Mouse (Mus musculus): ENCODE results near the gene Lgals1. TPM values are rescaled to one million over a fixed set of nuclear protein-coding genes. Genes with fewer than 3 reads are reported as not detected.
"Not testable (repeated sequence)": the region's sequence is repeated elsewhere in the genome, so short reads cannot be mapped to it uniquely, and the experiment has no call there.

Gene Lgals1
- 315 and 397 TPM in 2 replicates for polyA plus RNA-seq (2015; fragmentation: Nextera tagmentation; extraction: Ambion mirVana)

DNA sequence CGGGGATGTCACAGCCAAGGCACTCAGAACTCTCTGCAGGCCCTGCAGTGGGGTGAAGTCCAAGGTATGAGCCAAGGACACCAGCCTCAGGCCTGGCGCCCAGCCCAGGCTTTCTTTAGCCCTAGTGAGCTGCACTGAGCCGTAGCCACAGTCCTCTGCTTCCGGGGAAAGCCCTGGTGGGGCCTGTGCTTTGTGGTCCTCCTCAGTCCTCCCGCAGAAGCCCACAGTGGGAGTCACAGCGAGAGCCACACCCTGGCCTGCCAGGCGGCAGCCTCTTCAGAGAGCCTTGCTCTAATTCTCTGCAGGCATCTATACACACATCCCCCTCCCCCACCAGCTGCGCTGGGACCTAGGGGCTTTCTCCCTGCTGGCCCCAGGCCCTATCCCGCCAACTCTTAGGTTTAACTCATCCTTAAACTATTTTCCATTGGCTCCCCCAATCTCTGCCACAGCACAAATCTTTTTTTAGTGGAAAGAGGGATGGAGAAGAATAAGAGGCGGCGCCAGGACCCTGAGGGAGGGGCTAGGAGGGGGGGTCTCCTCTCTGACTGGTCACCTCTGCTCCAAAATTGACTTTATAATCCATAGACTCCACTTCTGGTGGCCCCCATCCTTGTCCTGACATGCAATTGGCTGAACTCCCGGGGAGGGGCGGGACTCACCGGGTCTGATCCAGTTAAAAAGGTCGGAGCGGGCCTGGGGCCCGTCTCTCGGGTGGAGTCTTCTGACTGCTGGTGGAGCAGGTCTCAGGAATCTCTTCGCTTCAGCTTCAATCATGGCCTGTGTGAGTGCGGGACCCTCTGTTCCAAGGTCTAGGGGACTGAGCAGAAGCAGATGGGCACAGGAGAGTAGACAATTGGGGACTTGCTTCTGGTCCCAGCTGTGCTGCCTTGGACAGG lies at the start of gene Lgals1:
TSS of gene Lgals1 (plus strand) at position 705 of the 899 bp plus-strand sequence.
- Histone ChIP-seq H3K9ac (peak within 1 kb of the TSS; percentile 58), H3K9me3 (replicated peaks) (no peaks in the 10 kb centered on the region), H3K36me3 (replicated peaks) (peaks cover 10% of the 10 kb centered on the region; the same call in 1 of the 2 replicates), H3K27me3 (no peaks in the 10 kb centered on the region), H3K4me2 (peak within 1 kb of the TSS; percentile 92), H3K4me1 (replicated peaks) (peaks cover 84% of the 10 kb centered on the region), H3K4me3 (replicated peaks) (peak within 1 kb of the TSS; percentile 59), H3K27ac (replicated peaks) (peak within 1 kb of the TSS; percentile 98)
- 6% methylated on average over 20 of the region's 20 CpGs for WGBS (ENCODE audit: insufficient replicate concordance)
- peak; percentile 38 for ATAC-seq (ENCODE audit: insufficient read depth)

GRCm38 (mm10) chr15:78876991-78877809 lies 49.3 kb upstream of the Lgals1 start, which contains the start of gene Gga1:
Gene Gga1, plus strand, starts transcription at chr15:78877190.
- ATAC-seq (ENCODE audit: insufficient read depth) = peak; percentile 88
- Histone ChIP-seq H3K36me3 (replicated peaks) (peaks cover 19% of the 10 kb centered on the region), H3K4me1 (replicated peaks) (peaks cover 51% of the 10 kb centered on the region), H3K9me3 (replicated peaks) (no peaks in the 10 kb centered on the region), H3K9ac (peak within 1 kb of the TSS; percentile 82), H3K4me3 (replicated peaks) (peak within 1 kb of the TSS; percentile 92), H3K27me3 (no peaks in the 10 kb centered on the region), H3K4me2 (peak within 1 kb of the TSS; percentile 86), H3K27ac (replicated peaks) (peak within 1 kb of the TSS; percentile 96)
- WGBS (ENCODE audit: insufficient replicate concordance) = under 1% methylated on average over 88 of the region's 95 CpGs

GRCm38 (mm10) chr15:78877810-78878390 lies 48.6 kb upstream of the Lgals1 start:
- peaks cover 26% of the 10 kb centered on the region for H3K36me3 ChIP-seq (replicated peaks)
- ATAC-seq (ENCODE audit: insufficient read depth) = no peak; the same call in 1 of the 2 replicates
- H3K4me3 ChIP-seq (replicated peaks) = peak overlapping the region; percentile 92
- under 1% methylated on average over 17 of the region's 17 CpGs for WGBS (ENCODE audit: insufficient replicate concordance)
- no peaks in the 10 kb centered on the region for H3K9me3 ChIP-seq (replicated peaks)
- peak overlapping the region; percentile 86 for H3K4me2 ChIP-seq
- peak overlapping the region; percentile 96 for H3K27ac ChIP-seq (replicated peaks)
- H3K27me3 ChIP-seq = no peaks in the 10 kb centered on the region
- peak overlapping the region; percentile 82 for H3K9ac ChIP-seq
- H3K4me1 ChIP-seq (replicated peaks) = peaks cover 51% of the 10 kb centered on the region

DNA sequence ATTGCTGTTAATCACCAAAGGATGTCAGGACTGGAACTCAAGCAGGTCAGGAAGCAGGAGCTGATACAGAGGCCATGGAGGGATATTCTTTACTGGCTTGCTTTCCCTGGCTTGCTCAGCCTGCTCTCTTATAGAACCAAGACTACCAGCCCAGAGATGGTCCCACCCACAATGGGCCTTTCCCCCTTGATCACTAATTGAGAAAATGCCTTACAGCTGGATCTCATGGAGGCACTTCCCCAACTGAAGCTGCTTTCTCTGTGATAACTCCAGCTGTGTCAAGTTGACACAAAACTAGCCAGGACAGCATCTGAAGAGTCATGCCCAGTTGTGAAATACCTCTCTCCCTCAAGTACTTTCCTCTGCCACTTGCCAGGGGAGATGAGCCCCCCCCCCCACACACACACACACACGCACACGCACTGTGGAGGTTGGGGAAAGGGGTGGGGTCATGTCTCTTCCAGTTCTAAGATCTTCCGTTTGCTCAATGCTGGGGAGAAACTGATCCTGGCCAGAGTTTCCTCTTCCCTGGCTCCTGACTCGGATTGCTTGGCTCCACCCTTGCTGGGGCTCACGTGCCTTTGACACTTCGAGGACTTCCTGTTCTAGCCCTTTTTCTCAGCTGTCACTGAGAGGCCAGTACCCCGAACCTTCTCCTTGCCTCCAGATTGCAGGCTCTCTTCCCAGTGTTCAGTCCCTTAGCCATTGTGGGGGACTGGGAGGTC lies 47.6 kb upstream of the Lgals1 start:
- not testable (repeated sequence) for H3K27me3 ChIP-seq; ATAC-seq (ENCODE audit: insufficient read depth); H3K9ac ChIP-seq; H3K4me3 ChIP-seq (replicated peaks); H3K9me3 ChIP-seq (replicated peaks)
- Histone ChIP-seq H3K4me2 (peak overlapping the region; percentile 86; the same call in 1 of the 2 replicates), H3K27ac (replicated peaks) (peak overlapping the region; percentile 96), H3K4me1 (replicated peaks) (peaks cover 59% of the 10 kb centered on the region), H3K36me3 (replicated peaks) (peaks cover 36% of the 10 kb centered on the region)
- WGBS (ENCODE audit: insufficient replicate concordance) = 22% methylated on average over 7 of the region's 7 CpGs

- no peak for ATAC-seq (ENCODE audit: insufficient read depth)
- Histone ChIP-seq H3K36me3 (replicated peaks) (peaks cover 50% of the 10 kb centered on the region), H3K9ac (no peak overlapping the region), H3K4me1 (replicated peaks) (peaks cover 52% of the 10 kb centered on the region), H3K27ac (replicated peaks) (no peak overlapping the region), H3K4me3 (replicated peaks) (no peak overlapping the region), H3K9me3 (replicated peaks) (no peaks in the 10 kb centered on the region), H3K4me2 (no peak overlapping the region), H3K27me3 (no peaks in the 10 kb centered on the region)
- WGBS (ENCODE audit: insufficient replicate concordance) = 85% methylated on average over 8 of the region's 8 CpGs
Observed at GRCm38 (mm10) chr15:78880432-78880831, 46.1 kb upstream of the Lgals1 start.

DNA sequence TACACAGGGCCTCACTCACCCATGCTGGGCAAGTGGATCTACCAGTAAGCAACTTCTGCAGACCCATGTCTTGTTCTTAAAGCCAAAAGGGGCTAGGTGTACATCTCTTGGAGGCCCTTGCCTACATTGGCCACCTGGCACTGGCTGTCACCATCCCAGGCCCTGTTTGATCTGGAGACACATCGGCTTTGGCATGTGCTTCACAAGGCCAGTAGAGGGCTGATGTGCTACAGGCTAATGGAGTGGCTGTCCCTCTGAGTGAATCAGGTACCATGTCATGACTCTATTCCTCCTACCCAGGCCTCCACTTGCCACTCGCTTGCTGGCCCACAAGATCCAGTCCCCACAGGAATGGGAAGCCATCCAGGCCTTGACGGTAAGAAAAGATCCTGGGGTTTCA lies 44.7 kb upstream of the Lgals1 start:
- Histone ChIP-seq H3K27ac (replicated peaks) (0 out of 2 replicates have a peak overlapping the region, but pooled peaks have one; percentile 19), H3K27me3 (no peaks in the 10 kb centered on the region), H3K4me2 (no peak overlapping the region), H3K36me3 (replicated peaks) (peaks cover 64% of the 10 kb centered on the region), H3K9me3 (replicated peaks) (no peaks in the 10 kb centered on the region), H3K4me3 (replicated peaks) (no peak overlapping the region), H3K9ac (no peak overlapping the region), H3K4me1 (replicated peaks) (peaks cover 39% of the 10 kb centered on the region)
- no peak for ATAC-seq (ENCODE audit: insufficient read depth)
- WGBS (ENCODE audit: insufficient replicate concordance) = 75% methylated on average over 3 of the region's 3 CpGs

GRCm38 (mm10) chr15:78889401-78889853 lies 37.1 kb upstream of the Lgals1 start:
- no peak overlapping the region for H3K27ac ChIP-seq (replicated peaks)
- ATAC-seq (ENCODE audit: insufficient read depth) = peak; percentile 50
- peaks cover 74% of the 10 kb centered on the region for H3K36me3 ChIP-seq (replicated peaks)
- no peaks in the 10 kb centered on the region for H3K9me3 ChIP-seq (replicated peaks)
- peak overlapping the region; percentile 29 for H3K4me2 ChIP-seq
- peaks cover 51% of the 10 kb centered on the region for H3K4me1 ChIP-seq (replicated peaks)
- 30% methylated on average over 13 of the region's 13 CpGs for WGBS (ENCODE audit: insufficient replicate concordance)
- no peak overlapping the region for H3K4me3 ChIP-seq (replicated peaks)
- H3K9ac ChIP-seq = no peak overlapping the region
- H3K27me3 ChIP-seq = no peaks in the 10 kb centered on the region

- Histone ChIP-seq H3K9ac (no peak overlapping the region), H3K4me1 (replicated peaks) (peaks cover 81% of the 10 kb centered on the region), H3K27ac (replicated peaks) (no peak overlapping the region), H3K36me3 (replicated peaks) (peaks cover 45% of the 10 kb centered on the region), H3K9me3 (replicated peaks) (no peaks in the 10 kb centered on the region), H3K4me3 (replicated peaks) (no peak overlapping the region), H3K27me3 (no peaks in the 10 kb centered on the region), H3K4me2 (no peak overlapping the region)
- 49% methylated on average over 7 of the region's 7 CpGs for WGBS (ENCODE audit: insufficient replicate concordance)
- no peak for ATAC-seq (ENCODE audit: insufficient read depth)
Observed at GRCm38 (mm10) chr15:78892440-78892839, 34.1 kb upstream of the Lgals1 start.

GRCm38 (mm10) chr15:78894726-78895125 lies 31.8 kb upstream of the Lgals1 start:
- Histone ChIP-seq H3K36me3 (replicated peaks) (peaks cover 32% of the 10 kb centered on the region), H3K27me3 (no peaks in the 10 kb centered on the region), H3K4me2 (peak overlapping the region; percentile 89), H3K27ac (replicated peaks) (peak overlapping the region; percentile 78), H3K4me1 (replicated peaks) (peaks cover 89% of the 10 kb centered on the region), H3K4me3 (replicated peaks) (no peak overlapping the region), H3K9me3 (replicated peaks) (no peaks in the 10 kb centered on the region), H3K9ac (no peak overlapping the region)
- WGBS (ENCODE audit: insufficient replicate concordance) = 24% methylated on average over 13 of the region's 13 CpGs
- no peak for ATAC-seq (ENCODE audit: insufficient read depth)

DNA sequence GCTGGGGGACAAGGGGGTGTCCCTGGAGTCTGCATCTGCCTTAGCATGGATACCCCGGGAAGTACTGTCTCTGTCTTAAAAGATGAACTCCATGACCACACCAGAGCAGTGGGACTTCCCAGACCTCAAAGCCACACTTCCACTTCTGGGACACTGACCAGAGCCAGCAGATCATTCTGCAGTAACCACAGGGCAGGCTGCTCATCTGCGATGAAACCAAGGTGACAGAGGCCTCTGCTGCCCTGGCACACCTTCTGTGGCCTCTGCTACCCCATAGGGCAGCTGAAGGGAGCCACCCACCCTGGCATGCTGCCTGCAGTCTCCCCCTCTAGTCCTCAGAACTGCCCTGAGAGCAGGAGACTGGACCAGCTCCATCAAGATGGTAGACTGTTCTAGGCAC lies 30.8 kb upstream of the Lgals1 start:
- peaks cover 29% of the 10 kb centered on the region for H3K36me3 ChIP-seq (replicated peaks)
- peaks cover 93% of the 10 kb centered on the region for H3K4me1 ChIP-seq (replicated peaks)
- no peak for ATAC-seq (ENCODE audit: insufficient read depth)
- no peak overlapping the region for H3K4me3 ChIP-seq (replicated peaks)
- H3K4me2 ChIP-seq = peak overlapping the region; percentile 89
- H3K9me3 ChIP-seq (replicated peaks) = no peaks in the 10 kb centered on the region
- H3K27ac ChIP-seq (replicated peaks) = peak overlapping the region; percentile 78
- peak overlapping the region; percentile 32 for H3K9ac ChIP-seq
- 36% methylated on average over 2 of the region's 2 CpGs for WGBS (ENCODE audit: insufficient replicate concordance)
- no peaks in the 10 kb centered on the region for H3K27me3 ChIP-seq

All from liver, embryonic 15.5 days (tissue).